Mouse (Mus musculus): ENCODE results near the gene 2010111I01Rik.

The 2010111I01Rik gene

DNA sequence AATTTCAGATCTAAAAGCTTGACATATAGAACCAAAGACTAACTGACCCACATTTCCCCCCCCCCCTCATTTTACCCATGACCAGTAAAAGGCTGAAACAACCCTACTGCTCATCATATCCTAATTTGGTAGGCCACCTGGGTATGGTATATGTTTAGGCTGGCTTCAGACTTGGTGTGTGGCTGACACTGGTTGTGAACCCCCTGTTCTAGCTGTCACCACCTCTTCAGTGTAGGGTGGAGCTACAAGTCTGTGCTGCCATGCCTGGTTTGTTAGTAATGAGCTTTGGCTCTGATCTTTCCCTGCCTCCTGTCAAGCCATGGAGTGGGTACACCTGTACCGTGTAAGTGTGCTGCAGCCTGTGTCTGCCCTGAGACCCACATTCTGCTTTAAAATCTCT is 66.6 kb downstream of the 2010111I01Rik start:
- no peak for DNase-seq

DNA sequence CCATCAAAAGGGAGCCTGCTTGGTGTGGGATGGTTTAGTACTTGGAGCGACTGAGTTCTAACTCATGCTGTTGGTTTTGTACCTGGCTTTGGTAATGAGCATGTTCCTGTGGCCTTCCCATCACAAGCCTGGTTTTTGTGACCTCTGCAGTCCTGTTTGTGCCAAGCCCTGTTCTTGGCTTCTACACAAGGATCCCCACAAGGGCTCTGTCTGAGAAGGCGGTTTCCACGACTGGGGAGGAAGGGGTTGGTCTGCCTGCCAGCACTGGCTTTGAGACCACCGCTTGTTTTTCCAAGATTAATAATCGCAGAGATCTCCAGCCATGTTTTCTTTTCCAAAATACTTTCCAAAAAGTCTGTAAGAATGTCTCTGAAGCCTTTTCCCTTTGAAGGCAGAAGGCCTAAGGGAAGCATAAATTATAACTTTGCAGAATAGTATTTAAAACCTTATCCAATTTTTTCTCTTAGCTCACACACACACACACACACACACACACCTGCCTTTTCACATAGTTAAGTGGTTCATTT is 67.7 kb downstream of the 2010111I01Rik start:
- no peak for DNase-seq

DNA sequence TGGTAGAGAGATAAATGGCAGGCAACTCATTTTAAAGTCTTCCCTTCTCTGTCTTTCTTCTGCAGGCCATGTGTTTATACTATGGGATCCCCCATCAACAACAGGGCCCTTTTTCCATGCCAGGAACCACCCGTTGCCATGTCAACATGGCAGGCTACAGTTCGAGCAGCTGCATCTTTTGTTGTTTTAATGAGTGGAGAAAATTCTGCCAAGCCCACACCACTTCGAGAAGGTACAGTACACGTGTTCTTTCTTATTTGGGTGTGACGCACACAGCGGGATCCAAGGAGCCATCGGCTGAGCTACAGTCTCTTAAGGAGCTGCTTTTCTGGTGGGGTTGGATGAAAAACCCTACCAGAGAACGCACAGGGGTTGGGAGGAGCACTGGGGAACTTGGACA is 68.3 kb downstream of the 2010111I01Rik start:
- DNase-seq = no peak

DNA sequence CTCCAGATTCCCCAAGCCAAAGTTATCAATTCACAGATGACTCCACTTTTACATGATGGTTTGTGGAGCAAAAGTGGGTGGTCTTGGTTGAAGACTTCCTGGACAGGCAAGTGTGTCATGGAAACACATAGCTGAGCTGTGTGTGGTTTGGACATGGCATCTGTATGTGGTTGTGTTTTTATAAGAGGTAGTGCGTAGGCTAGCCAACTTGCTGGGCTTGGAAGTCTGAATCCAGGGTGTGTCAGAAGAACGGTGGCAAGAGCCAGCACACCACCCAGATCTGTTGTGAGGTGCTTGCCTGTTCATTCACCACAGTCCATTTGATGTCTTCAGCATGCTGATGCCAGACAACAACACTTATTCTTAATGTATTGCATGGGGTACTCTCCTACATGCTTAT is 68.7 kb downstream of the 2010111I01Rik start:
- no peak for DNase-seq

DNA sequence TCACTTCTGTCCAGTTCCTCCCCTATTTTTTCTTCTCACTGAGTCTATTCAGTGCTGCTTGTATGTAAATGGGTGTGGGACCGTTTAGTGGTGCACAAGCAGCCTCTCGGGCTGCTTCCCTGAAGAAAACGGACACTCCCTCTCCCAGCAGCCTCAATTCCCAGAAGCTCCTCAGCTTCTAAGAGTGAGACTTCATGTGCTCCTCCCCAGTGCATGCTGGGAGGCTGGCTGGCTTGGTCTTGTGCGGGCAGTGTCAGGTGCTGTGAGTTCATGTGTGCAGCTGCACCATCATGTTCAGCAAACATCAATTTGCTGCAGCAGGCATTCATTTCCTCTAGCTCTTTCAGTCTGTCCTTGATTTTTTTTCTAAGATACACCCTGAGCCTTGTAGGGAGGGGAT is 70.0 kb downstream of the 2010111I01Rik start:
- DNase-seq = peak; percentile 11 to 39

DNA sequence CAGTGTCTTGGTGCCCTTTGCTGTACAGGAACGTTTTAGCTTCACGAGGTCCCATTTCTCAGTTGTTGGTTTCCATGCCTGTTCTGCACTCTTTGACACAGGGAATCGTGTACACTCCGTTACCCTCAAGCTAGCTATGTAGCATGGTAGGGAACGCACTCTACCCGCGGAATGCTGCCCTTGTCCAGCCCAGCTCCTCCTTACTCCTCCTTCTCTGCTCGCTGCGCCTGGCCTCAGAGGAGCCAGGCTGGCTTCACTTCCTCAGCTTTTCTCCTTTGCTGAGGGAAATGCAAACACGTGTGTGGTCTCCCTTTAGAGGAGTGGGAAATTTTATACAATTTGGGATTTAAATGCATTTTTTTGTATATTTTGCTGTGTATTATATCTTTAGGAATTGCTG is 73.2 kb downstream of the 2010111I01Rik start:
- no peak for DNase-seq

DNA sequence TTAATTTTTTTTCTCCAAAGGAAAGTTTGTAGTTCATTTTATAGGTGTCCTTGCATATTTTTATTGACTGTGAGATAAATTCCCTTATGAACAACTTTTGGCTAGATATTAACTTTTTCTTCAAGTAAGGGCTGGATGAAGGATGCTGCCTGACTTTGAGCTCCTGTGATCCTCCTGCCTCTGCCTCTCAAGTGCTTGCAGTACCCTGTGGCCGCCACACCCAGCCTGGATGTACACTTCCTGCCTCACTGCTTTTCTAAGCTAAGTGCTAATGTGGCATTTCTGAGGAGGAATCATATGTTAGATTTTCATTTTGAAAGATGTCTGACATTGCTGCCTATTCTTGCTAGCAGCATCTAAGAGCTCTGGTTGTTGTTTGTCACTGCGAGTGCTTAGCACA is 73.7 kb downstream of the 2010111I01Rik start:
- no peak for DNase-seq

DNA sequence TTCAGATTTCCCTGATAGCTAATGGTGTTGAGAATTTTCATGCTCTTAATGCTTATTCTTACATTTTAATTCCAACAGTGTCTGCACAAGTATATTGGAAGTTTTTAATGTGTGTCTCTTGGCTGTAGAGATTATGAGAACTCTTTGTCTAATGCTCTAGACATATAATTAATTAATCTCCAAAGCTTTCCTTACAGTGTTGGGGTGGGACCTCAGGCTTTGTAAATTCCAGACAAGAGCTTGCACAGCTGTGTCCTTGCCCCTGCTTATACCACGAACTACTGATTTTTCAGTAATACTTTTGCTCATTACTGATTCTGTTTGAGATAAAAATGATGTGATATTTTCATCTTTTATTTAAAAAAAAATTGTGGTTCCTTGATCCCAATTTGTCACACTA is 74.2 kb downstream of the 2010111I01Rik start:
- DNase-seq = no peak

DNA sequence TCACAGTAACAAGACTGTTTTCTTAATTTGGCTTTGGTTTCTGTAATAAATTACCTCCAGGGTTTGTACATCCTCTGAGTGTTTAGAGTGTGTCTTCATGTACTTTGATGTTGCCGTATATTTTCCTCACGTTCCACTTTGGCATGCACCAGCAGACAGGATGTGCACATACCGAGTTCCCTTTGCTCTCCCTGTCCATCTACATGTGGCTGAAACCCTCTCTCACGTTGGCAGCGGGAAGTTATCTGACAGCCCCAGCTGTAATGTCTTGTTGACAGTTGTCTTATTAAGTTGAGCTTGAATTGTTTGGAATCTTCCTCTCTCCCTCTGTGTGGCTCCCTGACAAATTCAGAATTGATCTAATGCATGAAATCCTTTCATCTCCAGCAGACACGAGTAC is 74.6 kb downstream of the 2010111I01Rik start:
- no peak for DNase-seq

DNA sequence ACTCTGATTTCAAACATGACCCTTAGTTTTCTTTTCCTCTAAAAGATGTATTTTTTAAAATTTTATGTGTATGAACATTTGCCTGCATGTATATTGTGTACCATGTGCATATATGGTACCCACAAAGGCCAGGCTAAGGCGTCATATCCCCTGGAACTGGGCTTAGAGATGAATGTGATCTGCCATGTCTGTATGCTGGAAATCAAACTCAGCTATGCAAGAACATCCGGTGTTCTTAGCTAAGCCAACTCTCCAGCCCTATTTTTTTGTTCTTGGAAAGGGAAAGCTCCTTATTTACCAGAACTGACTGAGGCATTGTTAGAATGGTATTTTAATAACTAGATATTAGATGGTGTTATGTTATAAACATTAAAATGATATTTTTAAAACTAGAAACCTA is 75.2 kb downstream of the 2010111I01Rik start:
- DNase-seq = no peak

DNA sequence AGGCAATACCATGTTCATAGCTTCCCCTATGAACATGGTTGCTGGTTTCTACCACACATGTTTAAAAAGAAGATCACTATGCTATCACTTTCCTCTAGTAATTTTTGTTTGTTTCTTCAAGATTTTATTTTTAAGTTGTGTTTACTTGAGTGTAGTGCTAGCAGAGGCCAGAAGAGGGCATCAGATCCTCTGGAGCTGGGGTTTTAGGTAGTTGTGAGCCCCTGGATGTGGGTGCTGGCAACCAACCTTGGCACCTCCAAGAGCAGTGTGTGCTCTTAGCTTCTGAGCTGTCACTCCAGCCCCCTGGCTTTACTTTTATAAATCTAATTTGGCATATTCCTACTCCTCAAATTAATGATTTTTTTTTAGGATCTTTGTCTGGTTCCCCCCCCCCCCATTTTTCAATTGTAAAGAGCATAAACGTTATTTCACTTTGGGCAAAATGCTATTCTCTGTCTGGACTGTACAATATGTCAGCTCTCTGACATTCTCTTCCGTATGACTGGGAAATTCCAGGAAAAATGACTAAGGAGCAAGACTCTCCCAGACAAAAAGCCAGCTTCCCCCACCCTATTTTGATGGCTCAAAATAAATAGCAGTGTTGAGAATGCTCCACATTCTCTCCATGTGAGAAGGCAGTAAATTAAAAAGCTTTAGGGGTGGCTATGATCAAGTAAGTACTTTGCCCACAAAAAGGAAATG is 81.0 kb downstream of the 2010111I01Rik start:
- no peak for DNase-seq

DNA sequence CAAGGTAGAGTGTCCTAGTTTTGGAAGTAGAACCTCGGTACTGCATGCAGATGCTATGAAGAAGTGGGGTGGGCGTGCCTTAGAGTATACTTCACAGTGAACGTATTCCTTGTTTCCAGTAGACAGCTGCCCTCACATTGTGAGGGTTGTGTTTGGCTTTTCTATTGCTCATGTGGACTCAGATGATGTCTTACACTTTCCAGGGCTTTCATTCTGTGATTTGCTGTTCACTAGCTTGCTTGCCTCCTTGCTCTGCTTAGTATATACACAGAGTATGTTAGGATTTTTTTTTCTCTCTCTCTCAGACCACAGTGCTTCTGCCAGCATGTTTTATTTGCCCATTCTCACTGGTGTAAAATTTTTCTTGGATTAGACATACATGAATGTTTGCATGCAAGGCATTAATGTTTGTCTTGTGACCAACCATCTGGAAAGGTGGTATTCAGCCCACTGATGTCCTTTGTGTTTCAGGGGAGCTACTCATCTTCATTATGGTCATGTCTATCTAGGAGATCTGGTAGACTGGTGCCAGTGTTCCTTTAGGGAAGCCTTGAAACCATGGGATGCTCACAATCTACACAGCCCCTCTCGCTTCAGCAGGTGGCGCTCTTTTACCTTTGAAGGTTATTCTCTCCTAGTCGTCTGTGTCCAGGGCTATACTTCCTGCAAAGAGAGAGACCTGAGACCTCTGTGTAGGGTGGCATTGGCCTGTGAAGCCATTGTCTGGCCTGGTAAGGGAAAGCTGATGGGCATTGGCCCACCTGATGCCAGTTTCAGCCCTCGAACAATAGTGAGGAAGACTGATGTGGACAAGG is 81.7 kb downstream of the 2010111I01Rik start:
- peak in 1 of 2 experiments; percentile 33 for DNase-seq

DNA sequence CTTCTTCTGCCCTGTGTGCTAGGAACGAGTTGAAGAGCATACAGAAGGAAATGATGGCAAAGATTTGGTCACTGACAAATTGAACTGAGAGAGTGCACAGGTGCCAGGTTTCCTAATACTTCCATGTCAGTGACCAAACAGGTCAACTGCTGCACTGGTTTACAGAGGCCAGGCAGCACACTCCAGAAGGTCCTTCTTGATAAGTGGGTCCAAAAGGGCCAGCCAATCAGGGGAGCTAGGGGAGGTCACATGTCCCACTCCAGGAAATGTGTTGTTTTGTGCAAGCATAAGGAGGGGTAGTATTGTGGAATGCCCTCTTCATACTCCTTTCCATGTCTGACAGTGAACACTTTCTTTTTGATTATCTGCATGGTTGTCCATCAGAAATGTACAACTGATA is 99.0 kb downstream of the 2010111I01Rik start:
- no peak for DNase-seq

DNA sequence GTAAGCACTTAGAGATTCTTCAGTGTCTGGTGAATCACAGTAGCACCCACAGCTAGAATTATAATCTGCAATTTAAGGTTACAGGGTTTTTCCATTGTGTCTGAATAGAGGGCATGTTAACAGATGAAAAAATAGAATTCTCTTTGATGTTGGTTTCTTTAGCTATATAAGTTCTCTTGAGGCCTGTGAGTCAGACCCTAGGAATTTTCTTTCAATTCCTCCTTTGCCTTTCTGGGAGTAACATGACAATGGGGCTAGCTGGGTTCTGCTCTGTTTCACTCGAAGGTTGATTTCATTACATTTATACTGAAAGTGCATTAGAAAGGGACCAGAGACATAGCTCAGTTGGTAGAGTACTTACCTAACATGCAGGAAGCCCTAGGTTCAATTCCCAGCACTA is 101.9 kb downstream of the 2010111I01Rik start:
- no peak for DNase-seq

DNA sequence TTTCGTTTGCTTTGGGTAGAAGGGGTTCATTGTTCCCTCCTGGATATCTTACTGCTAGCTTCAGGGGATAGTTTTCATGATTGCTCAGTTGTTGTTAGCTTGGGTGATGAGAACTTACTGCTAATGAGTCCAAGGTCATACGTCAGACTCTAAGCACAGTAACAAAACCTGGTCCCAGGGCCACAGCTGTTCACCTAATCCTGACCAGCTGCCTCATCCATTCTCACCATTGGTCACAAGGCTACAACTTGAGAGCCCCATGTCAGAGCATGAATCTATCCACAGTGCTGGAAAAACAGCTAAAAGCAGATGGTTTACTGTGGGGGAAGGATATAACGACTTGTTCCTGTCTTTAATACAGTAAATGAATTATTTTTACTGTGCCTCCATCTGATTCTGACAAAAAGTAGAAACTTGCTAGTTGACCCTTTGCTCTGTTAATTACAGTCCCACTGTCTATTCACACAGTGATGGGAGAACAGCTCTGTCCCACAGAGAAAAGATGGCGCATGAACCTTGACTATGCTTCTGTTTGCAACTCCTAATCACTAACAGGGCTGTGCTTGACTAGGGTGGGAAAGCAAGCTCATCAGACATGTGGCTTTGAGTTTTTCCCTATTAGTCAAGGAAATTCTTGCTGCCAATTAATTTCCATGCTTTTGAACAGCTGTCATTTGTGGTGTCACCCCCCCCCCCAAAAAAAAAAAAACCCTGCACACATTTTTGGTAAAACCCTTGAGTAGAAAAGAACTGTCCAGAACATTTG is 103.9 kb downstream of the 2010111I01Rik start:
- DNase-seq = no peak

DNA sequence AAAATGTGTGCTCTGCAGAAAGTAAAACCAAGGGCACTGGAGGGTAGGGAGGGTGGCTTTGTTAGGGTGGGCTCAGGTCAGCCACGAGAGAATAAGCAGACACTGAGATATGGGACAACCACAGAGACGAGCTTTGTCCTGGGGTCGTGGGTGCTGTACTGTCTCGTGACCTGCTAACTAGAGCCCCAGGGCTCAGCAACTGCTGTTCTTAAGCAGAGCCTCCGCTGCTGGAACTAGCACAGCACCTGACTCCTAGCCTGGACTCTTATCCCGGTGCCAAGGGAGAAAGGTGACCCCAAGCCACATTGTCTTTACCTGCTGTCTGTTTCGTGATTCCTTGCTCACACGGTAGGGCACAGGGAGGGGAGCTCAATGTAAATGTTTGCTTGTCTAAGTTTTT is 107.2 kb downstream of the 2010111I01Rik start:
- DNase-seq = no peak

DNA sequence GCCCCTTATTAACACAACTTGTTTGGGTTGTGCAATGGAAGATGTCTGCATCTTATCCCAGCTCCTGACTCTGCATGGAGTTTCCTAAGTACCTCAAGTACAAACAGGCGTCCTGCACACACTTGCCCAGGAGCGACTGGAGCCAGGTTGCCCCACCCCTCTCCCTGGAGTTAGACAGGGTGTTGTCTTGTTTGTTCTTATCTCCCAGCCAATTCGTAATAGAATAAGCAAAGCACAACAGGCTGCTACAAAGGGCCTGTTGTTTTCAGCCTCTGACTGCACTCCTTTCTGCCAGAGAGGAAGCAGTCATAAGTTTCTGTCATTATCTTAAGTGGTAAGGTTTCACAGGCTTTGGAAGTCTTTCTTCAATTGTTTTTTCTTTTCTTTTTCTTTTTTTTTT is 107.7 kb downstream of the 2010111I01Rik start:
- no peak for DNase-seq

DNA sequence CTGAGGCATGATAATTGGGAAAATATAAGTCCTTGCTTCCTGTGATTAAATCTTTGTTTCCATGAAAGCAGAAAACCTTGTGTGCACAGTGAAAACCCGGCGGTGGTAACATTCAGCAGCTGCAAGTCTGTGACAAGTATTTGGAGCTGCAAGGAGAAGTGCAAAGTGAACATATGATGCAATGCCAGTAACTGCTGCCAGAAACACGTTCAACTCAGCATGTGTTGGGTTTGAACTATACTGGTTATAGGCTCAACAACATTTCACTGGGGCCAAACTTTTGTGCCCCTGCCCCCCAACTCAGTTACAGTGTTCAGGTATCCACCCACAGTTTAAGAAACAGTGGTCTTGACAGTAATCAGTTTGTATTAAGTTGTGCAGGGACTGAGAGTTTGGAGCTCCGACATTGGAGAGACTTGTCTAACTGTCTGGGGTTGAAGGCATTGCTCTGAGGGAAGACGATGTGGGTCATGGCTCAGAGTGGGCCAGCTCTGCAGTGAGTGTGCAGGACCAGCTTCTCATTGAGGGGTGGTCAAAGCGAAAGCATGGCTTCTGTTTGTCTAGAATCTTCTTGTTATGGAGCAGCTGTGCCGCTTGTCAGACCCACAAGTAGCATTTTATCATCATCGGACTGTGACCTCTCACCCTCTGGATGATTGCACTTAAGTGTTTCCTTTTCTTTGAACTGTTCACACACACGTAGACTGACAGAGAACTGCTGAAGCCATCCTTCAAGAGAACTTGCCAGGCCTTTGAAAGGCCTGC is 109.4 kb downstream of the 2010111I01Rik start:
- DNase-seq = no peak

DNA sequence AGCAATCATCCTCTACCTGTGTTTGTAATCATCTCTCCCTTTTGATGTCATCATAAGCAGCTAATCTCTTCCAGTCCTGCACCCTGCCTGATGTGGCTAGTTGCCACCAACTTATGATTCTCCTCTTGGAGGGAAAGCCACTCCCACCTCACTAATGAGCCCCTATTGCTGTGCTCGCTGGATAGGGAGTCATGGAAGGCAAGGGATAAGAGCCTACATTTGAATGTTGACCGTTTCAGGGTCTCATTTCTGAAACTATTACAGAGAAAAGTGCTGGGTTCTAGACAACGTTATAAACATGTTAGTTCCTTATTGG is 109.9 kb downstream of the 2010111I01Rik start:
- no peak for DNase-seq

DNA sequence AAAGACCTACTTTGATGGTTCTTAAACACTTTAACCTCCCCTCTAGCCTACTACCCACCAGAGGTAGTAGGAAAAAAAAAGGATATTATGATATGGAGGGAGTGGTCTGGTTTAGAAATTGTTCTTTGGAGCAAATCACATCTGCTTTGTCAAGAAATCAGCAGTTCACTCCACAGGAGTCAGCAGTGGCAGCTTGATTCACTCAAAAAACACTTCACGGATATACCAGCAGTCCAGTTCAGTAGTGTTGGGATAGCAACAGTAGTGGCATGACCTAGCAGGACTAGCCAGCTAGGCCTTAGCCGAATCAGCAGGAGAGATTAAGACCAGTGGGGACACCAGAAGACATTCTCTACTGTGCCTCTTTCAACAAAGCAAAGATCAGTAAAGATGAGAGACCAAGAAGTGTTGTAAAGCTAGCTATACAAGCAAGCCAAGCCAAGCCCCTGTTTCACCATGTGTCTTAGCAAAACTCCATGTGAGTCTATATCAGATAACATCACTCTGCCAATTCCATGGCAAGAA is 110.7 kb downstream of the 2010111I01Rik start:
- no peak for DNase-seq

DNA sequence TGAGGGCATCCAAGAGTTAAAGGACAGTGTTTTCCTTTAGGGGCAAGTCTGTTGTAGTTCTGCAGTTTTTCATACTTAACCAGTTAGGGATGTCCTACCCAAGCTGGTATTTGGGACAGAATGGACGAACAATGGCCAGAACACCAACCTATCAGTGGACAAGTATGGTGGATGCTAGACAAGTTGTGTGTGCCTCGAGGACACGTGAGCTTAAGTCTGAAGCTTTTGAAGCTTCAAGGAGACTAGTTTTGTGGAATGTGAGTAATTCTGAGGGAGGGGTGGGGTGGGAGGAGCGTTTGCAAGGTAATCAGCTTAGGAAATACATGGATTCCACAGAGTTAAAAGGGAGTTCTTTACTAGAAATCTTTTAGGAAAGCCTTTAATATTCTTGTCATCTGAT is 115.5 kb downstream of the 2010111I01Rik start:
- DNase-seq = no peak

DNA sequence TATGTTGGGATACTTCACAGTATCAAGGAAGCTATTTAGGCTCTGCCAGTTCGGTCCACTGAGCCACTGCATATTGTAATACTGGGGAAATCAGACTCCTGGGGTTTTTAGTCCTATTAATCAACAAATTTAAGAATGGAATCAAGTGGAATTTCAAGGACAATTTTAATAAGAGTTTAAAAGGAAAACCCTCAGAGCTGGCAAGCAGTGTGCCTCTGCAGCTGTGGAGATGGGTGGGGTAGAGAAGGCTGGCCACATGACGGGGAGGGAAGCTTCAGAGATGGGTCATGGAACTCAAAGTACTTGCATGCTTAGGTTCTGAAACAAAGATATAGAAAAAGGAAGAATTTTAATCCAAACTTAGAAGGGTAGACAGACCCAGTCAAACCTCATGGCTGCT is 116.1 kb downstream of the 2010111I01Rik start:
- DNase-seq = no peak
